Mouse (Mus musculus) thymus, postnatal 25 days (tissue): ENCODE data around the gene Spns2.
"Not testable (repeated sequence)": the region's sequence is repeated elsewhere in the genome, so short reads cannot be mapped to it uniquely, and the experiment has no call there.

Experiments used
- DNase-seq: peaks from one replicate; pipeline ENCODE4 v3.0.0; 2022

The Spns2 gene

GRCm38 (mm10) chr11:72434963-72435693, 54.6 kb downstream of the Spns2 start, which contains the start of gene Ggt6:
Gene Ggt6, plus strand, starts transcription at chr11:72435526.
- DNase-seq: no peak

- DNase-seq: not testable (repeated sequence)
These were observed 59.2 kb downstream of the Spns2 start for GRCm38 (mm10) chr11:72430311-72431068.

GRCm38 (mm10) chr11:72429288-72429690, 60.4 kb downstream of the Spns2 start:
- peak; percentile 80 for DNase-seq

- peak; percentile 77 for DNase-seq
These were observed 61.0 kb downstream of the Spns2 start for GRCm38 (mm10) chr11:72428694-72429093.

- DNase-seq: no peak
These were observed 62.8 kb downstream of the Spns2 start for GRCm38 (mm10) chr11:72426884-72427283.

- DNase-seq: no peak
These were observed 64.5 kb downstream of the Spns2 start for GRCm38 (mm10) chr11:72425201-72425600.

GRCm38 (mm10) chr11:72423686-72424085, 66.0 kb downstream of the Spns2 start:
- DNase-seq: no peak

GRCm38 (mm10) chr11:72421518-72422278, 68.0 kb downstream of the Spns2 start:
- no peak for DNase-seq

GRCm38 (mm10) chr11:72420460-72421122, 69.1 kb downstream of the Spns2 start:
- no peak for DNase-seq

GRCm38 (mm10) chr11:72419006-72419405, 70.7 kb downstream of the Spns2 start:
- DNase-seq: no peak

- DNase-seq: no peak
These were observed 71.5 kb downstream of the Spns2 start for GRCm38 (mm10) chr11:72418227-72418626.

- no peak for DNase-seq
These were observed 72.3 kb downstream of the Spns2 start for GRCm38 (mm10) chr11:72417376-72417775.

GRCm38 (mm10) chr11:72416666-72417065, 73.0 kb downstream of the Spns2 start:
- DNase-seq: no peak

GRCm38 (mm10) chr11:72415155-72415554, 74.5 kb downstream of the Spns2 start:
- no peak for DNase-seq

- DNase-seq: no peak
These were observed 76.0 kb downstream of the Spns2 start for GRCm38 (mm10) chr11:72413601-72414190.

- no peak for DNase-seq
These were observed 76.7 kb downstream of the Spns2 start for GRCm38 (mm10) chr11:72413016-72413415.

GRCm38 (mm10) chr11:72411945-72412344, 77.8 kb downstream of the Spns2 start:
- DNase-seq: no peak

GRCm38 (mm10) chr11:72411093-72411921, 78.4 kb downstream of the Spns2 start, which contains the start of gene Smtnl2:
Gene Smtnl2, minus strand, starts transcription at chr11:72411713.
- DNase-seq: peak; percentile 43

- DNase-seq: no peak
These were observed 79.1 kb downstream of the Spns2 start for GRCm38 (mm10) chr11:72410521-72411092.

GRCm38 (mm10) chr11:72409649-72410385, 79.9 kb downstream of the Spns2 start:
- DNase-seq: no peak
